Mouse (Mus musculus) cerebellum, postnatal 36 days (tissue): Measurements from ENCODE around the gene Arih2.
"Not testable (repeated sequence)": the region's sequence is repeated elsewhere in the genome, so short reads cannot be mapped to it uniquely, and the experiment has no call there.

ENCODE experiments used
- DNase-seq, 2 experiments: peaks; one replicate each; pipeline ENCODE4 v3.0.0; 2021 to 2022; ENCODE audit warnings: mixed read lengths in 2 of 2

The Arih2 gene

GRCm38 (mm10) chr9:108648611-108649560, at the start of gene Arih2:
Arih2 (minus strand) TSS chr9:108649386.
- peak; percentile 89 to 91 for DNase-seq

GRCm38 (mm10) chr9:108694533-108694932, 45.3 kb upstream of the Arih2 start:
- no peak for DNase-seq

GRCm38 (mm10) chr9:108693946-108694345, 44.8 kb upstream of the Arih2 start:
- DNase-seq = no peak

GRCm38 (mm10) chr9:108692226-108693041, 43.2 kb upstream of the Arih2 start:
- DNase-seq = peak; percentile 64 to 65

- peak; percentile 90 to 94 for DNase-seq
Observed at GRCm38 (mm10) chr9:108691846-108692225, 42.6 kb upstream of the Arih2 start.

GRCm38 (mm10) chr9:108691371-108691770, 42.2 kb upstream of the Arih2 start:
- peak in 1 of 2 experiments; percentile 13 for DNase-seq

GRCm38 (mm10) chr9:108690914-108691313, 41.7 kb upstream of the Arih2 start:
- DNase-seq = no peak

- DNase-seq = no peak
Observed at GRCm38 (mm10) chr9:108689993-108690392, 40.8 kb upstream of the Arih2 start.

- DNase-seq = no peak
Observed at GRCm38 (mm10) chr9:108689106-108689505, 39.9 kb upstream of the Arih2 start, which contains the start of gene Prkar2a. Prkar2a (plus strand) TSS chr9:108689314.

- no peak for DNase-seq
Observed at GRCm38 (mm10) chr9:108688451-108688850, 39.3 kb upstream of the Arih2 start.

- DNase-seq = no peak
Observed at GRCm38 (mm10) chr9:108687686-108688085, 38.5 kb upstream of the Arih2 start.

GRCm38 (mm10) chr9:108687181-108687580, 38.0 kb upstream of the Arih2 start:
- DNase-seq = no peak

GRCm38 (mm10) chr9:108686475-108686887, 37.3 kb upstream of the Arih2 start:
- peak in 1 of 2 experiments; percentile 20 for DNase-seq

GRCm38 (mm10) chr9:108680026-108680425, 30.8 kb upstream of the Arih2 start:
- DNase-seq = no peak

GRCm38 (mm10) chr9:108673151-108673550, 24.0 kb upstream of the Arih2 start:
- no peak for DNase-seq

GRCm38 (mm10) chr9:108669875-108670274, 20.7 kb upstream of the Arih2 start:
- DNase-seq = no peak

- no peak for DNase-seq
Observed at GRCm38 (mm10) chr9:108662660-108663059, 13.5 kb upstream of the Arih2 start.

GRCm38 (mm10) chr9:108661677-108662612, 12.8 kb upstream of the Arih2 start, which contains the start of gene Slc25a20:
Slc25a20 (plus strand) TSS chr9:108662088.
- DNase-seq = peak; percentile 57 to 72

- not testable (repeated sequence) for DNase-seq
Observed at GRCm38 (mm10) chr9:108655865-108656264, 6.7 kb upstream of the Arih2 start.

GRCm38 (mm10) chr9:108654566-108655464, 5.6 kb upstream of the Arih2 start:
- DNase-seq = no peak
